Mouse (Mus musculus) CD4-positive, CD25-positive, alpha-beta regulatory T cell, adult 9 weeks (primary cell): ENCODE data around the gene Nfia. TPM values are rescaled to one million over a fixed set of nuclear protein-coding genes. Genes with fewer than 3 reads are reported as not detected.

Experiments used
- polyA plus RNA-seq: library from polyadenylated mRNA; unstranded; fragments of 100-300 nt; shearing (Covaris generic); gene quantifications from one replicate; pipeline ENCODE4 v1.2.1, GENCODE M21; 2017

Nfia gene
- 12.8 TPM for polyA plus RNA-seq

DNA sequence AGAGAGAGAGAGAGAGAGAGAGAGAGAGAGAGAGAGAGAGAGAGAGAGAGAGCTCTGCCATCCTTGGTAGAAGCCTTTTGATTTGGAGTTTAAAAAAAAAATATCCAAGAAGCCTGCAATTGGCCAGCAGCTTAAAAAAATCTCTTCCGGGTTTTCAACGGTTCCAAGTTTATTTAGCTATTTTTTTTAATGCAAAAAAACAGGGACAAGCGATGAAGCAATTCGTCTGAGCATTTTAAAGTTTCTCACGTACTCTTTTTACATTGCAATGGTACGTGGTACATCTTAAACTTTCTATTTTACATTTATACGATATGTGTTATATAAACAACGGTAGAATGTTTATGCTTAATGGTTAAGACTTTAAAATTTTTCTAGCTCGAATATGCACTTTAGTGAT lies at the start of gene Nfia:
Gene Nfia (plus strand): TSS at position 94 of the 400 bp plus-strand sequence.

DNA sequence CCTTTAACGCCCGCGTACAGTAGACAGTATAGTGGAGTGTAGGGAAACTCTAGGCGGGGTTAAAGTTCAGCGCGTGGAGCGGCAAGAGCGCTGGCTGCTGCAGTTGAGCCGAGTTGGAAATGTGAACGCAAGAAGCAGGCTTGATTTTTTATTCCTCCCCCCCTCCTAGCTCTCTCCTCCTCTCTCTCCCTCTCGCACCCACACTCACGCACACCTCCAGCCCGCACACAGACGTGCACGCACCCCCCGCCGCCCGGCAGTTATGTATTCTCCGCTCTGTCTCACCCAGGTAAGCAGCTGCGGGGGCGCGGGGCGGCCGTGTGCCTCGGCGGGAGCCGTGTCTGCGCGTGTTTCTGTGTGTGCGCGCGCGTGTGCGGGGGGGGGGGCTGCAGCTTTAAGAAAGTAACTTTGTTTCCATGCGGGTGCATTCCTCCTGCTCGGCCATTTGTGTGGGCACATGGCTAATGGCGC lies 5.2 kb downstream of the Nfia start, which contains the start of gene E130114P18Rik:
Gene E130114P18Rik (minus strand): TSS at position 373 of the 471 bp plus-strand sequence.

Other genes with a start within 250 kb of the Nfia start
- gene E130114P18Rik, start 5.3 kb downstream of the Nfia start, polyA plus RNA-seq = not detected